Mouse (Mus musculus): ENCODE results near the gene Nsrp1.

DNA sequence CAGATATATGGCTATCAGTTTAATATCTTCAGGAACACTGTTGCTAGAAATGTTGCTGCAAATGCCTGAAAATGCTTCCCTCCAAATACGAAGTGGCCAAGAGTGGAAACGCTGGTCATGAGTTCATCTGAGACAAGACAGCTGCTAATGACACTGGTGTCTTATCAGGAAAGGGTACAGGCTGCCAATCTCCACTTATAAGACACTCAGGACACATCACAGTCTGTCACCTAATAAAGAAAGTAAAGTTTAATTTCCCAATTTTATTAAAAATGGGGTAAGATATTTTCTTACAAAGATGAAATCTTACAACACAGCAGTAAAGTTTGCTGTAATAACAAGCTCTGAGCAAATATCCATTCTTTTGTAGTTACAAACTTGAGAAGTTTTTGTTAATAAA is 10.9 kb upstream of the Nsrp1 start:
- TF ChIP-seq CTCF (IDR thresholded peaks at IDR 0.05; ENCODE audit: borderline replicate concordance, control insufficient read depth, extremely low read depth, insufficient read depth, low read length, poor library complexity) = no peak
- TF ChIP-seq POLR2A (IDR thresholded peaks at IDR 0.05; ENCODE audit: control insufficient read depth, extremely low read depth, insufficient read depth, low read length, poor library complexity) = no peak

All from thymus, adult 2 months (tissue).